Mouse (Mus musculus) limb, embryonic 15.5 days (tissue): ENCODE data around the gene Tada3. TPM values are rescaled to one million over a fixed set of nuclear protein-coding genes. Genes with fewer than 3 reads are reported as not detected.

Experiments used
- ATAC-seq: fragments of 200-750 bp; cut with Nextera tagmentation; 2 replicates; pipeline ENCODE4 v1.8.0; 2017; ENCODE audit warnings: low read depth, moderate TSS enrichment; ENCODE audit not compliant: insufficient number of reproducible peaks, low FRiP score, low TSS enrichment
- H3K27ac ChIP-seq: fragments of 300-500 bp; sonication (generic); 2 replicates; pipeline ENCODE4 v1.5.1; 2015; ENCODE audit warnings: moderate library complexity, mild to moderate bottlenecking, inconsistent platforms
- H3K27me3 ChIP-seq: fragments of 300-500 bp; sonication (generic); 2 replicates; pipeline ENCODE4 v1.6.1; 2015; ENCODE audit warnings: inconsistent platforms
- H3K36me3 ChIP-seq: fragments of 300-500 bp; sonication (generic); 2 replicates; pipeline ENCODE4 v1.6.1; 2015; ENCODE audit warnings: inconsistent platforms
- H3K4me1 ChIP-seq: fragments of 300-500 bp; sonication (generic); 2 replicates; pipeline ENCODE4 v1.6.1; 2015; ENCODE audit warnings: inconsistent platforms
- H3K4me2 ChIP-seq: fragments of 300-500 bp; sonication (generic); 2 replicates; pipeline ENCODE4 v1.6.1; 2015; ENCODE audit warnings: mild to moderate bottlenecking, inconsistent platforms
- H3K4me3 ChIP-seq: fragments of 300-500 bp; sonication (generic); 2 replicates; pipeline ENCODE4 v1.5.1; 2015; ENCODE audit warnings: mild to moderate bottlenecking, inconsistent platforms
- H3K9ac ChIP-seq: fragments of 300-500 bp; sonication (generic); 2 replicates; pipeline ENCODE4 v1.6.1; 2015; ENCODE audit warnings: inconsistent platforms
- H3K9me3 ChIP-seq: fragments of 300-500 bp; sonication (generic); 2 replicates; pipeline ENCODE4 v1.6.1; 2016; ENCODE audit warnings: inconsistent platforms
- WGBS: fragments of 180-500 bp; shearing (Covaris S2); methylation state at CpG from one replicate; pipeline ENCODE4 v1.1.7; 2015; 5-methylcytosine and 5-hydroxymethylcytosine counted together
- polyA plus RNA-seq: library from polyadenylated mRNA; unstranded; fragments of >200 nt; fragmentation: Nextera tagmentation; extraction: Ambion mirVana; gene quantifications from 2 replicates; pipeline ENCODE4 v1.2.1, GENCODE M21; 2015

The Tada3 gene
- polyA plus RNA-seq, 1 experiment from 2014 or later, result 45.1 TPM

GRCm38 (mm10) chr6:113385160-113385714, 7.6 kb upstream of the Tada3 start:
- no peak overlapping the region for H3K4me2 ChIP-seq
- peaks cover 97% of the 10 kb centered on the region for H3K36me3 ChIP-seq
- H3K9me3 ChIP-seq, result no peaks in the 10 kb centered on the region
- no peak overlapping the region for H3K27ac ChIP-seq
- H3K4me1 ChIP-seq, result peaks cover 6% of the 10 kb centered on the region; the same call in 1 of the 2 replicates
- 89% methylated on average over 11 of the region's 11 CpGs for WGBS
- H3K27me3 ChIP-seq, result no peaks in the 10 kb centered on the region
- H3K9ac ChIP-seq, result no peak overlapping the region
- no peak for ATAC-seq
- no peak overlapping the region for H3K4me3 ChIP-seq

- H3K27ac ChIP-seq, result no peak overlapping the region
- no peaks in the 10 kb centered on the region for H3K27me3 ChIP-seq
- H3K9me3 ChIP-seq, result no peaks in the 10 kb centered on the region
- ATAC-seq, result no peak
- peaks cover 89% of the 10 kb centered on the region for H3K36me3 ChIP-seq
- H3K9ac ChIP-seq, result no peak overlapping the region
- peaks cover 3% of the 10 kb centered on the region; the same call in 1 of the 2 replicates for H3K4me1 ChIP-seq
- 88% methylated on average over 8 of the region's 8 CpGs for WGBS
- H3K4me3 ChIP-seq, result no peak overlapping the region
- no peak overlapping the region for H3K4me2 ChIP-seq
Observed at GRCm38 (mm10) chr6:113384351-113384927, 6.8 kb upstream of the Tada3 start.

- Histone ChIP-seq H3K4me2 (no peak overlapping the region), H3K27me3 (no peaks in the 10 kb centered on the region), H3K36me3 (peaks cover 59% of the 10 kb centered on the region), H3K4me1 (peaks cover 14% of the 10 kb centered on the region), H3K4me3 (no peak overlapping the region), H3K9me3 (no peaks in the 10 kb centered on the region), H3K27ac (no peak overlapping the region), H3K9ac (no peak overlapping the region)
- no peak for ATAC-seq
- WGBS, result 90% methylated on average over 11 of the region's 11 CpGs
Observed at GRCm38 (mm10) chr6:113380480-113380879, 2.8 kb upstream of the Tada3 start.

GRCm38 (mm10) chr6:113379246-113379645, 1.6 kb upstream of the Tada3 start:
- Histone ChIP-seq H3K9ac (0 out of 2 replicates have a peak overlapping the region, but pooled peaks have one; percentile 78), H3K4me3 (peak overlapping the region; percentile 100), H3K27ac (no peak overlapping the region), H3K9me3 (no peaks in the 10 kb centered on the region), H3K4me2 (peak overlapping the region; percentile 77), H3K36me3 (peaks cover 58% of the 10 kb centered on the region), H3K27me3 (no peaks in the 10 kb centered on the region), H3K4me1 (peaks cover 14% of the 10 kb centered on the region)
- WGBS, result 81% methylated on average over 6 of the region's 6 CpGs
- no peak for ATAC-seq

- Histone ChIP-seq H3K9ac (peak overlapping the region; percentile 78), H3K4me2 (peak overlapping the region; percentile 77), H3K36me3 (peaks cover 56% of the 10 kb centered on the region), H3K27me3 (no peaks in the 10 kb centered on the region), H3K27ac (peak overlapping the region; percentile 95), H3K4me3 (peak overlapping the region; percentile 100), H3K9me3 (no peaks in the 10 kb centered on the region), H3K4me1 (peaks cover 14% of the 10 kb centered on the region)
- 8% methylated on average over 7 of the region's 7 CpGs for WGBS
- ATAC-seq, result no peak
Observed at GRCm38 (mm10) chr6:113377172-113377495, 549 bp downstream of the Tada3 start.

GRCm38 (mm10) chr6:113373491-113373890, 4.2 kb downstream of the Tada3 start:
- peaks cover 5% of the 10 kb centered on the region; the same call in 1 of the 2 replicates for H3K4me1 ChIP-seq
- H3K9ac ChIP-seq, result no peak overlapping the region
- ATAC-seq, result no peak
- no peak overlapping the region for H3K4me3 ChIP-seq
- no peak overlapping the region for H3K4me2 ChIP-seq
- H3K27ac ChIP-seq, result no peak overlapping the region
- H3K9me3 ChIP-seq, result no peaks in the 10 kb centered on the region
- WGBS, result 93% methylated on average over 4 of the region's 4 CpGs
- peaks cover 74% of the 10 kb centered on the region for H3K36me3 ChIP-seq
- H3K27me3 ChIP-seq, result no peaks in the 10 kb centered on the region

GRCm38 (mm10) chr6:113370194-113370929, 7.3 kb downstream of the Tada3 start:
- no peak for ATAC-seq
- Histone ChIP-seq H3K9me3 (no peaks in the 10 kb centered on the region), H3K27ac (no peak overlapping the region), H3K4me3 (no peak overlapping the region), H3K4me2 (no peak overlapping the region), H3K4me1 (no peaks in the 10 kb centered on the region), H3K9ac (no peak overlapping the region), H3K36me3 (peaks cover 84% of the 10 kb centered on the region), H3K27me3 (no peaks in the 10 kb centered on the region)
- 93% methylated on average over 20 of the region's 20 CpGs for WGBS

GRCm38 (mm10) chr6:113368577-113368976, 9.1 kb downstream of the Tada3 start:
- Histone ChIP-seq H3K27ac (no peak overlapping the region), H3K4me1 (no peaks in the 10 kb centered on the region), H3K9ac (no peak overlapping the region), H3K36me3 (peaks cover 68% of the 10 kb centered on the region), H3K4me2 (no peak overlapping the region), H3K4me3 (no peak overlapping the region), H3K9me3 (no peaks in the 10 kb centered on the region), H3K27me3 (no peaks in the 10 kb centered on the region)
- 82% methylated on average over 5 of the region's 5 CpGs for WGBS
- no peak for ATAC-seq

GRCm38 (mm10) chr6:113368124-113368523, 9.6 kb downstream of the Tada3 start:
- H3K4me1 ChIP-seq, result no peaks in the 10 kb centered on the region
- no peaks in the 10 kb centered on the region for H3K9me3 ChIP-seq
- H3K9ac ChIP-seq, result no peak overlapping the region
- H3K4me3 ChIP-seq, result no peak overlapping the region
- H3K27me3 ChIP-seq, result no peaks in the 10 kb centered on the region
- WGBS, result 77% methylated on average over 7 of the region's 7 CpGs
- H3K36me3 ChIP-seq, result peaks cover 63% of the 10 kb centered on the region
- no peak for ATAC-seq
- no peak overlapping the region for H3K27ac ChIP-seq
- H3K4me2 ChIP-seq, result no peak overlapping the region

GRCm38 (mm10) chr6:113367574-113367973, 10.1 kb downstream of the Tada3 start:
- H3K9ac ChIP-seq, result no peak overlapping the region
- H3K36me3 ChIP-seq, result peaks cover 59% of the 10 kb centered on the region
- ATAC-seq, result no peak
- H3K27me3 ChIP-seq, result no peaks in the 10 kb centered on the region
- WGBS, result 97% methylated on average over 1 of the region's 1 CpGs
- no peak overlapping the region for H3K27ac ChIP-seq
- H3K9me3 ChIP-seq, result no peaks in the 10 kb centered on the region
- H3K4me3 ChIP-seq, result no peak overlapping the region
- no peaks in the 10 kb centered on the region for H3K4me1 ChIP-seq
- H3K4me2 ChIP-seq, result no peak overlapping the region

GRCm38 (mm10) chr6:113366639-113367038, 11.0 kb downstream of the Tada3 start:
- Histone ChIP-seq H3K36me3 (peaks cover 49% of the 10 kb centered on the region), H3K27ac (no peak overlapping the region), H3K4me3 (no peak overlapping the region), H3K4me1 (no peaks in the 10 kb centered on the region), H3K9ac (no peak overlapping the region), H3K27me3 (no peaks in the 10 kb centered on the region), H3K9me3 (no peaks in the 10 kb centered on the region), H3K4me2 (no peak overlapping the region)
- no peak for ATAC-seq
- 86% methylated on average over 6 of the region's 6 CpGs for WGBS

GRCm38 (mm10) chr6:113364518-113365135, 13.1 kb downstream of the Tada3 start:
- ATAC-seq, result no peak
- no peaks in the 10 kb centered on the region for H3K9me3 ChIP-seq
- no peak overlapping the region for H3K27ac ChIP-seq
- no peaks in the 10 kb centered on the region for H3K4me1 ChIP-seq
- no peaks in the 10 kb centered on the region for H3K27me3 ChIP-seq
- no peak overlapping the region for H3K4me3 ChIP-seq
- H3K4me2 ChIP-seq, result no peak overlapping the region
- H3K9ac ChIP-seq, result no peak overlapping the region
- H3K36me3 ChIP-seq, result peaks cover 29% of the 10 kb centered on the region
- 66% methylated on average over 8 of the region's 8 CpGs for WGBS
